ENCODE assay signal across 13 mouse cellular contexts in the genomic region with DNA sequence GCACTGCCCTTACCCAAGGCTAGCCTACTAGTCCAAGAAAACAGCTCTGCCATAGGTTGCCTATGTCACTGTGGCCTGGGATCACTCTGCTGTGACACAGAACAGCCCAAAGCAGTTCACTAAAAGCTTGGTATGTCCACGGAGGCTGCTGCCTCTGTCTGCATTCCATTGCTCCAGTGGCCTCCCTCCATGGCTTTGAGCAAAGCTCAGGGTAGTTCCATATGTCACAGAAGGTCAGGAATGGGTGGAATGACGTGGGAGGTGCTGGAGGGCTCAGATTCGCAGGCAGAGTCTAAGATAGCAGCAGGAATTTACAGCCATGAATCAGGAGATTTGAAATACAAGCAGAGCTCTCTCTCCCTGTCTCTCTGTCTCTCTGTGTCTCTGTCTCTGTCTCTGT.
DNase-seq lines count a peak whose midpoint lies in the region; ATAC-seq and TF ChIP-seq lines count a peak whose summit lies in the region.
"Had no signal": no experiment of that assay in that cellular context is flagged by ENCODE, and none has a peak within 500 bp of the region (broad histone marks: within the 10 kb centered on the region; RNA-seq: fewer than 3 reads in every experiment).

No protein-coding gene starts in this region.

- H3K27ac ChIP-seq in heart, embryonic 10.5 days, result peak overlapping the region; percentile 52; the same call in 1 of the 2 replicates
- peak overlapping the region; percentile 16; the same call in 1 of the 2 replicates for H3K27ac ChIP-seq in left cerebral cortex, adult 2 months
- no peak overlapping the region; the same call in 1 of the 2 replicates for H3K27ac ChIP-seq in embryonic facial prominence, embryonic 10.5 days (replicated peaks)
- no peak overlapping the region for H3K27ac ChIP-seq in midbrain, embryonic 14.5 days (replicated peaks; ENCODE audit: low read depth, low read length)
- H3K27ac ChIP-seq: limb, embryonic 15.5 days; midbrain, embryonic 13.5 days had no signal

- no peaks in the 10 kb centered on the region for H3K36me3 ChIP-seq in heart, embryonic 10.5 days
- no peaks in the 10 kb centered on the region for H3K36me3 ChIP-seq in embryonic facial prominence, embryonic 10.5 days (replicated peaks)
- no peaks in the 10 kb centered on the region for H3K36me3 ChIP-seq in midbrain, embryonic 14.5 days (ENCODE audit: control insufficient read depth, insufficient read depth, low read length)
- H3K36me3 ChIP-seq: limb, embryonic 15.5 days; midbrain, embryonic 13.5 days had no signal

- H3K4me3 ChIP-seq in heart, embryonic 10.5 days, result no peak overlapping the region
- no peak overlapping the region for H3K4me3 ChIP-seq in left cerebral cortex, adult 2 months
- no peak overlapping the region for H3K4me3 ChIP-seq in embryonic facial prominence, embryonic 10.5 days
- H3K4me3 ChIP-seq in midbrain, embryonic 14.5 days (replicated peaks; ENCODE audit: low read depth, low read length), result no peak overlapping the region
- no peak overlapping the region for H3K4me3 ChIP-seq in lung, adult 2 months (replicated peaks; ENCODE audit: extremely low read depth, low read depth, low read length)
- H3K4me3 ChIP-seq: limb, embryonic 15.5 days; midbrain, embryonic 13.5 days had no signal

- no peak overlapping the region for H3K9ac ChIP-seq in midbrain, embryonic 14.5 days (replicated peaks; ENCODE audit: low read length)
- H3K9ac ChIP-seq: limb, embryonic 15.5 days; midbrain, embryonic 13.5 days had no signal

- H3K9me3 ChIP-seq in heart, embryonic 10.5 days, result no peaks in the 10 kb centered on the region
- H3K9me3 ChIP-seq in embryonic facial prominence, embryonic 10.5 days, result 0 out of 2 replicates have a peak, but pooled peaks cover 3% of the 10 kb centered on the region
- H3K9me3 ChIP-seq in midbrain, embryonic 14.5 days (ENCODE audit: control insufficient read depth, low read length), result no peaks in the 10 kb centered on the region
- H3K9me3 ChIP-seq: limb, embryonic 15.5 days; midbrain, embryonic 13.5 days had no signal

- TF ChIP-seq CTCF in left cerebral cortex, adult 2 months (IDR thresholded peaks at IDR 0.05), result no peak
- TF ChIP-seq CTCF in lung, adult 2 months (IDR thresholded peaks at IDR 0.05; ENCODE audit: insufficient read depth, low read length), result no peak

- DNase-seq in heart, embryonic 10.5 days (ENCODE audit: low spot score), result peak; percentile 88
- DNase-seq in heart, adult 9 months (ENCODE audit: low spot score in 2 of 2), result no peak
- DNase-seq in left cerebral cortex, adult 2 months (ENCODE audit: extremely low spot score in 1 of 2, low spot score in 2 of 2), result no peak
- no peak for DNase-seq in left cerebral cortex, postnatal 36 days (ENCODE audit: low spot score in 2 of 2)
- DNase-seq in embryonic facial prominence, embryonic 10.5 days (ENCODE audit: low spot score), result peak; percentile 22
- DNase-seq in kidney, postnatal 4 days, result peak; percentile 50 to 71
- DNase-seq in midbrain, embryonic 14.5 days, result no peak
- no peak for DNase-seq in lung, adult 2 months
- DNase-seq: adrenal gland, postnatal 25 days; lung, postnatal 10 days; spleen, adult 18-20 months had no signal

- intact Hi-C loops in left cerebral cortex, adult 2 months (cut with DNase I), result no loop called here
- intact Hi-C loops in left cerebral cortex, postnatal 36 days (cut with DNase I), result loop anchor here (10.0 kb wide), 2 partner anchors 182 to 418 kb away; no protein-coding TSS in a partner anchor

- H3K27me3 ChIP-seq in heart, embryonic 10.5 days (ENCODE audit: insufficient read depth, poor library complexity, severe bottlenecking), result no peaks in the 10 kb centered on the region
- no peaks in the 10 kb centered on the region for H3K27me3 ChIP-seq in embryonic facial prominence, embryonic 10.5 days (replicated peaks; ENCODE audit: low read depth, poor library complexity, severe bottlenecking)
- H3K27me3 ChIP-seq in midbrain, embryonic 14.5 days (ENCODE audit: control insufficient read depth, insufficient read depth, low read length), result no peaks in the 10 kb centered on the region
- H3K27me3 ChIP-seq: limb, embryonic 15.5 days; midbrain, embryonic 13.5 days had no signal

- WGBS in heart, embryonic 10.5 days, result 12% methylated on average over 3 of the region's 3 CpGs
- 24% methylated on average over 3 of the region's 3 CpGs for WGBS in embryonic facial prominence, embryonic 10.5 days
- WGBS in midbrain, embryonic 14.5 days, result 49% methylated on average over 3 of the region's 3 CpGs
- 20% methylated on average over 3 of the region's 3 CpGs for WGBS in lung, adult 2 months

- H3K4me2 ChIP-seq in midbrain, embryonic 14.5 days (ENCODE audit: low read length), result no peak overlapping the region
- H3K4me2 ChIP-seq: limb, embryonic 15.5 days; midbrain, embryonic 13.5 days had no signal

- peaks cover 40% of the 10 kb centered on the region for H3K4me1 ChIP-seq in heart, embryonic 10.5 days
- H3K4me1 ChIP-seq in embryonic facial prominence, embryonic 10.5 days, result peaks cover 16% of the 10 kb centered on the region
- 0 out of 2 replicates have a peak, but pooled peaks cover 5% of the 10 kb centered on the region for H3K4me1 ChIP-seq in midbrain, embryonic 14.5 days (ENCODE audit: control insufficient read depth, insufficient read depth, low read length)
- no peaks in the 10 kb centered on the region for H3K4me1 ChIP-seq in lung, adult 2 months (ENCODE audit: control insufficient read depth, insufficient read depth, low read length)

- no peak for ATAC-seq in midbrain, embryonic 14.5 days (ENCODE audit: low FRiP score, low TSS enrichment)
- ATAC-seq: midbrain, embryonic 13.5 days had no signal

- TF ChIP-seq POLR2A in lung, adult 2 months (IDR thresholded peaks at IDR 0.05; ENCODE audit: borderline replicate concordance, extremely low read depth, low read depth, low read length), result no peak

Comparison
In these comparisons a context has a peak if more than half of its experiments do, and no peak if none do; other contexts are left out.
1. DNase-seq: peak in heart, embryonic 10.5 days (single experiment), embryonic facial prominence, embryonic 10.5 days (single experiment) and kidney, postnatal 4 days (2 of 2); none in heart, adult 9 months (0 of 2), left cerebral cortex, adult 2 months (0 of 2), left cerebral cortex, postnatal 36 days (0 of 2), midbrain, embryonic 14.5 days (single experiment) and lung, adult 2 months (single experiment).
2. H3K27ac ChIP-seq: peak in heart, embryonic 10.5 days (single experiment) and left cerebral cortex, adult 2 months (single experiment); none in embryonic facial prominence, embryonic 10.5 days (single experiment) and midbrain, embryonic 14.5 days (single experiment).